Mouse (Mus musculus) ovary, adult 18-20 months (tissue): ENCODE measurements around the gene Ttc28.
A peak's percentile ranks its signal among the peaks of the same experiment; 100 is the strongest.
"Not testable (repeated sequence)": the region's sequence is repeated elsewhere in the genome, so short reads cannot be mapped to it uniquely, and the experiment has no call there.

Experiments used
- DNase-seq: peaks from one replicate; pipeline ENCODE4 v3.0.0; 2022; ENCODE audit warnings: low spot score, mixed read lengths

The Ttc28 gene

DNA sequence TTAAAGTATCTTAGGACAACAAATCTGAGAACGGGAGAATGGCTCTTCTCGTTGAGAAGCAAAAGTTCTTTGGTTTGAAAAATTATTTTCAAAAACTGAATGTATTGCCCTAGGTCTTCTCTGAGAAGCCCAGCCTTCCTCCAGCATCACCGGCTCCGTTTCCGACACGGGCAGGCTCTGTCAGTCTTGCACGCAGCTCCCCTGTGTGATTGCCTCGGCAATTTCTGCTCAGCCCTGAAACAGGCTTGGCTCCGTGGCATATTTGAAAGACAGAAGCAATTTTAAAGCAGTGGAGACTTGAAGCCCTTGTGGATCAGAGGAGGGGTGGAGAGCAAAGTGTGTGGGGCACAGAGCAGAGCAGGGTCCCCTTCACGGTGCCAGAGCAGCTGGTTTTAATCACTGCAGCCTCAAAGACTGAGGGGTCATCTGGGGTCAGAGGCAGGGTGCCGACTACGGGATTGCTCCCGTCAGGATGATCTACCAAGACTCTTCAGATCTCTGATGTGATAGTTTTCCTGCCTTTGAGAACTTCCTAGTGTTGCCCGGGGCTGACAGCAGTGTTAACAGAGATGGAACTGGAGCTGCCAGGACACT is 363.9 kb downstream of the Ttc28 start:
- DNase-seq, result no peak

DNA sequence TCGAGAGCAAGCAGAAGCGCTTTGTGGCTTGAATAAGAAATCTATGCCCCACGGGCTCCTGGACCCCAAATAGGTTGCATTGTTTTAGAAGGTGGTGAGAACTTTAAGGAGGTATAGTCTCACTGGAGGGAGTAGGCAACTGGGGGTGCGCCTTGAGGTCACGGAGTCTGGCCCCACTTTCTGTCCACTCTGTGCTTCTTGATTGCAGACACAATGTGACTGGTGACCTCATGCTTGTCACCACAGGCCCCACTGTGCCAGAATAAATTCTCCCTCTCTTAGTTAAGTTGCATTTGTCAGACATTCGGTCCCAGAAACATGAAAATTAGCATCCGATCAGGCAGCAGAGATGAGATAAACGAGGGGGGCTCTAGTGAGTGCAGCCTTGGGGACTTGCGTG is 364.5 kb downstream of the Ttc28 start:
- DNase-seq, result no peak

DNA sequence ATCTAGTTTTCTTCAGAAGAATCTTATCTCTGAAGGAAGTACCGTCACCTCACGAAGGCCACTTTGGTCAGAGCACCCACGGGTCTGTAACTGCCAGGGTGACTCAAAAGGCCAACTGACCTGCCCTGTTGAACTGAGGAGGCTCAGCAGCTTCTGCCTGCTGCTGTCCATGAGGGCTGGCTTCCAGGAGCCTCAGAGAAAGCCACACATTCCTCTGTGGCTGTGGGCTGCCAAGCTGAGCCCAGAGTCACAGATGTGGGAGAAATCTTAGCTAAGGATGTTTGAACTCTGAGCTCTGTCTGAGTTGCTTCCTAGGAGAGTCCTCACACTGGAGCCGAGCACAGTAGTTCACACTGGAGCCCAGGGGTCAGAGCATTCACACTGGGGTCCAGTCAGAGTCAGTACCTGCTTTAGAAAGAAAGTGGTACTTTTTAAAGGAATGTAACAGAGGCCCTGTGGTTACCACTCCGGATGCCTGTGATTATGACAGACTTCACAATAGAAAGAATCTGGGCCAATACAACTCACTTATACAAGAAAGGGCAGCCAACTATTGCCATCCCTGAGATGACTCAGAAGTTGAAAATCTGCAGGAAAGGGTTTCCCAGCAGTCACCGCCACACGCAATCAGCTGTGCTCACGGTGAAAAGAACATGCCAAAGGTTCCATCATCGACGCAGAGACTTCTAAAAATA is 368.1 kb downstream of the Ttc28 start:
- no peak for DNase-seq

DNA sequence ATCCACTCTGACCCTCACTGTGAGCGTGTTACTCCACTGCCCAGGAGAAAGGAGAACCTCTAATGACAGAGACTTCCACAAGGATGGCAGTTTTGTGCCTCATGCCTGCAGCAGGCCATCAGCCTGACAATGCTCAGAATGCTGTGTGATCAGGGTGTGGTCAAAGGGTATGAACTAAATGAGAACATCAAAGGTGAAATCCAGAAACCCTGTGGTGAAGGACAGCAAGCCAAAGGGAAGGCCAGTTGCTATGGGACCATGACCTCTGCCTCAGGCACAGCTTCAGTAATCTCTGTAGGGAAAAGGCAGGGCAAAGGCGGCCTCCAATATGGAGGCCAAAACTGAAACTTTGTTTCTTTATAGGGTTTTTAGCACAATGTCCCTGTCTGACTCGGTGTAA is 372.5 kb downstream of the Ttc28 start:
- DNase-seq, result no peak

DNA sequence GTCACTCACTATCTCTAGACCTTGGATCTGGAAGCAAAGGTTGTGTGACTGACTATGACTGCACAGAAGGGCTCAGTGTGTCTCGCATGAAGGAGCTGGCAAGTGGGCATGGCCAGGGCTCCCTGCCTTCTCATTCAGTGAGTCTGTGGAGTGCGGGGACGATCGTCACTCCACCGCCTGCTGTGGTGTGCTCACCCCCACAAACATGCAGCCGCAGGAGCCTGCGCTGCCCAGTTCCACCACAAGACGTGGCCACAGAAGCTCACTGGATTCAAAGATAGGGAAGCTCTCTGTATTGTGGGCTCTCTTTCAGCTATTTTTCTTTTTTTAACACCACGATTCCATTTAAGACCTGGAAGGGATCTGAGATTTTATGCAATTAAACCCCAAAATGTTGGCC is 374.8 kb downstream of the Ttc28 start:
- no peak for DNase-seq

DNA sequence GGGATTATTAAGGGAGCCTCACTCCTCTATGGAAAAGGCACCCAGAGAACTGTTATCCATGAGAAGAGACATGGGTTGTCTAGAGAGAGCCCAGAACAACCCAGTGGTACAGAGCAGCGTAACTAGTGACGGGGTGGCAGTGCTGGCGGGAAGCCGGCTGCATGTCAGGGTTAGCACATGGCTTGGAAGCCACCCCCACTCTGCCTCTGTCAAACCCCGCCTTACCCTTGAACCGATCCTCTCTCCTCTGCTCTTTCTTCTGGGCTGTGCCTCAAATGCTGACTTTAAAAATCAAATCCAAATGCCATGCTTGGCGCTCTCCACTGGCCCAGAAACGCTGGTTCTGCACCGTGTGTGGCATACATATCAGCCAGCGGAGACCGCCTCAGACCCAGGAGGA is 375.2 kb downstream of the Ttc28 start:
- DNase-seq, result no peak

DNA sequence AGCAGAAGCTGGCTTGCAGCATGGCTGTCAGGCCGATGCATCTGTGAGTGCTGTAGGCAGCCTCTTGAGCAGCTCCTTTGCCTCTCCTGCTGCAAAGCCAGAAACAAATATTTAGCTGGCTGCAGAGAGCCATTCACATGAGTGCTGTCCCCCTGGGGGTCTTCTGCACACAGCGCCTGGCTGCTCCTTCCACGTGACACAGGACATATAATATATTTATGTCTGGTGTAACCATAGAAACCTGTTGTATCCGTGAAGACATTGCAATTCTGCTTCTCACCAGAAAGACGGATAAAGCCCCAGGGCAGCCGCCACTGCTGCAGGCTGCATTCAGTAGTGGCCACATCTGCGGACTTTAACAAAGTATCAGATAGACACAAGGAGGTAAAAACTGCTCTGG is 376.6 kb downstream of the Ttc28 start:
- DNase-seq, result no peak

DNA sequence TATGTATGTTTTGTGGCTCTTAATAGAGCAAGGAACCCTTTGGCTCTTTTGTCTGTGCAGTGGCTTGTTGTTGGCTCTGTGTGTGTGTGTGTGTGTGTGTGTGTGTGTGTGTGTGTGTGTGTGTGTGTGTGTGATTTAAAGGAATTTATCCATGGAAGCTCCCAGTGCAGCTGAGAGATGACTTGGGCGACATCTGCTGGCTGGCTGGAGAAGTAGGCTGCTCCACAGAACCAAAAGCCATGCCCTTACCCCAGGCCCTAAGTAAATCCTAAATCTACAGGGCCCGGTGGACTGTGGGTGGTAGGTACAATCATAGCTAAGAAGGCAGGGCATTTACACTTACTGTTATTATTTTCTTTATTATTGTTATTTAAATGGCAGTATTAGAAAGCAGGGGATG is 377.5 kb downstream of the Ttc28 start:
- DNase-seq, result no peak

DNA sequence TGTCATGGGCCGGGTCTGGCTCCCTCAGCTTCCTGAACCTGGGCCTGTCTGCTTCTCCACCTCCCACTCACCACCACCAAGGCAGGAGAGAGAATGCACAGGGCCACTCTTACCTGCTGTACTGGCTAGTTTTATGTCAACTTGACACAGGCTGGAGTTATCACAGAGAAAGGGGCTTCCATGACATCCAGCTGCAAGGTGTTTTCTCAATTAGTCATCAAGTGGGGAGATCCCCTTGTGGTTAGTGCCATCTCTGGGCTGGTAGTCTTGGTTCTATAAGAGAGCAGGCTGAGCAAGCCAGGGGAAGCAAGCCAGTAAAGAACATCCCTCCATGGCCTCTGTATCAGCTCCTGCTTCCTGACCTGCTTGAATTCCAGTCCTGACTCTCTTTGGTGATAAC is 381.6 kb downstream of the Ttc28 start:
- not testable (repeated sequence) for DNase-seq

DNA sequence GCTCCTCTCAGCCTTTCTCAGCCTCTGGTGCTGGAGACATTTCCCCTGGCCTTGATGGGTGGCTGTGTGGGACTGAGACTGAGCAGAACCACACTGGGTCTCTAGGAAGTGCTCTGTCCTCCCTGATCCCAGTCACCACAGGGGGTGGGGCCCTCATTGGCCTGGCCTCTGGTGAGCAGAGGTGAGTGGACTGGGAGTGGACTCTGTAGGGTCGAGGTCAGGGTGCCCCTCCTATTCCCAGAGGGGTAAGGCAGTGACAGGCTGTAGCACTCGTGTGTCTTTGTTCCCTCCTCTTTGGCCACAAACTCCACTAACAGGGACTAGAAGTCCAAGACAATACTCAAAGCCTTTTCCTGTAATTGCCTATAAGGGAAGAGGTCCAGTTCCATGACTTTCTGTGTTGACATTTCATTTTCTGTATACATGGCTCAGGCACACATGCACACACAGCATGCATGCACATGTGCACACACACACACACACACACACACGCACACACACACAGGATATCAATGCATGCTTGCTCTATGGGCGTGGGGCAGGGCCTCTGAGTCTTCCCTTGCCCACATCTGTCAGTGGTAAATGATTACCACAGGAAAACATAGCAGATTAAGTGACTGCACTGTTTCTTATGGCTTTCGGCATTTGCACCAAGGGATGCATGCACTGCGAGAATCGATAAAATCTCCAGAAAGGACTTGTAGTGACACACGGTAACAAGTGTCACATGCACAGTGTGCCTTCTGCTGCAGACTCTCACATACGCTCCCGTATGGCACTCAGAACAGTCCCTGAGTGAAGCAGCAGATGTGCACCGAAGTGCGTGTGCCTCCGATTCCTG is 382.4 kb downstream of the Ttc28 start:
- DNase-seq, result no peak

DNA sequence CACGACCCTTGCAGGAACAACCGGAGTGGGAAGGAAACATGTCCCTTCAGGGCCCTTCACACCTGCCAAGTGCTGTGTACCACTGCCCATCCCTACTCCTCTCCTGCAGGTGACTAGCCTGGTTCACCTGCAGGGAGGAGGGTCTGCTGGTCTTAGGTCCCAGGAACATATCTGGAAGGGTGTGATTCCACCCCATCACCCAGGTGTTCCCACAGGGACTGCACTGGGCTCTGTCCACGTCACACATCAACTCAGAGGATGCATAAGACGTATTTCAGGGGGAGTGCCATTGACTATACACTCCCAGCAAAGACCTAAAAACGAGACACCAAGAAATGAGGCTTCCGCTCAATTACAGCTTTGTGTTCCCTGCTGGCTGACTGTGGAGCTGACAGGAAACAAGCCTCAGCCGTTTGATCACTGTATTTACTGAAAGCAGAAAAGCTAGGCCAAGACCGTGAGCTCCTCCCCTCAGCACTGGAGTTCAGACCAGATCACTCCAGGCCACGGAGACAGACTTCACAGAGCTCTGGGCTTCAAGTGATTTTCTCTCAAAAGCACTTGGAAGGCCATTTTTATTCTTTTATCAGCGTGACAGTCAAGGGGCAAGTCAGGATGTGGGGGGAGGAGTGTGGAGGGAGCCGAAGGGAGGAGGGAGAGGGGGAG is 383.1 kb downstream of the Ttc28 start:
- DNase-seq, result no peak

DNA sequence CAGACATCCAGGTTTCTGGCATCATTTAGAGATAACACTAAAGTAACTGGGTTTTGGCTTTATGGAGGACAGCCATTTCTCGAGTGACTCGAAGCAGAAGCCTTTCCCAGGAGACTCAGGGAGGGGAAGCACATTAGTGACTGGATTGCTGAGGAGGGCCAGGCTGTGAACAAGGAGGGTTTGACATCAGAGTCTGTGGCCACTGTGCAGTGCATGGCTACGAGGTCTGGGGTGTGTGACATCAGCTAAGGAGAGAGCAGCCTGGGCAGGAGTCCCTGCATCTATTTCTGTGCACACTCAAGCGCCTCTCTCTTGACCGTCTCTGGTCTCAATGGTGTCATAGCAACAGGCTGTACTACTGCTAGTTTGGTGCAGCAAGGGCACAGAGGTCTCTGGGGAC is 383.8 kb downstream of the Ttc28 start:
- no peak for DNase-seq

DNA sequence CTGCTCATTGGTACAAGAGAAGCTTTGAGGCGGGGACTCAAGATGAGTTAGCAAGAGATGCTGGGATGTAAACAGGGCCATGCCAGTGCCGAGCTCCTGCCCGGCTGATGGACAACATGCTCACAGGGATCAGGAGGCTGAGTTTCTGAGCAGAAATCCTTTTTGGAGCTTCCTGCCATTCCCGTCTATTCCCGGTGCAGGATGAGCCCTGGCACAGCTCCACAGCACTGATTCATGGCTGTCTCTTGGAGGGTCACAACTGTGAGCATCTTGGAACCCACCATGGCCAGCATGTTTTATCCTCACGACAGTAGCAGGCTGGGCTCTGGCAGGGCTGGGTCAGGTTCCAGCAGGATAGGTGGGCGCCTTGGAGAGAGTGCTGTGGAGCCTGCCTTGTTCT is 384.9 kb downstream of the Ttc28 start:
- DNase-seq, result no peak

DNA sequence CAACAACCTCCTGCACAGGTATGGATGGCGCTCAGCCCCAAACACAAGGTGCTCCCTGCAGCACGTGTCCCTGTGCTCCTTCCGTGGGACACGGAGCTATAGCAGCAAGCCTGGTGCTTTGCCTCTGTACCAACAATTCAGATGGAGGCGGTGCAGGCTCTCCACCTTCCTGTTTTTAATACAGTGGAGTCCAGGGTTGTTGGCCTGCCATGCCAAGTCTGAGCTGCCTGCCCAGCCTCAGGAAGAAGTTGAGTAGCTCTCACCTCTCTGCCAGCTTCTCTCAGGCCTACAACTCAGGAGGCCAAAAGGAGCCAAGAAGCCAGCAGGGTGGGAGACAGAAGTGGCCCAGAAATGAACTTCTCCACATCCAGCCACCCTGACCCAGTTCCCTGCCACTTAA is 387.1 kb downstream of the Ttc28 start:
- DNase-seq, result no peak

DNA sequence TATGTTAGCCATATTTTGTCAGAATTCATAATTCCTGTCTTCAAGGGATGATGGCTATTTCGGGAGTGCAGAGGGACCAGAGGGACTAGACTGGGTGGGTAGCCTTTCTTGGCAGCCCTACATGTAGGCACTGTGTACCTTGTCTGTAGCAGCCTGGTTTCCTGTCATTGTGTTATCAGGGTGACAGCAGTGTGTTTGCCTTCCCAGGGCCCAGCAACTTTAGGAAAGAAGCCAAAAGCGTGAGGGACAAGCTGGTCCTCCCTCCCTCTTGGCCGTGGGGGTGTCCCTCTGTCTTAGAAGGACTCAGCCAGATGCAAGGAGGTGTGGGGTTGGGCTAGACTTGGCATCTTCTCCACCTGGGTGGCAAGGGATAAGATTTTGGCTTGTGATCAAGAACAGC is 387.5 kb downstream of the Ttc28 start:
- DNase-seq, result no peak

DNA sequence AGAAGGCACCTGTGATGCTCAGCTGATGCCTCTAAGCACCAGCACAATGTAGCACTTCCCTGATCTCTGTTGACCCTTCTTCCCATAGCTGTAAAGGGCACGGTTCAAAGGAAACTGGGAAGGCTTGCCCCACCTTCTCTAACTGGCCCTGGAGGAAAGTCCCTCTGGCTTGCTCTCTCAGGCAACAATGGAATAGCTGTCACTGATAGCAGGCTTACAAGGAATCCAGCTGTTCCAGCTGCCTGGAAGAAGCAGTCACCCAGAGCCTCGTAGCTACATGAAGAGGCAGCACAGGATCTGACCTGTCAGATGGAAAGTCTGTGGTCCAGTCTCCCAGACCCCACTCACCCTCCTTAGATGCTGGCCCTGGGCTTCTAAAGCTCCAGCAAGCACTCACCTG is 389.2 kb downstream of the Ttc28 start:
- DNase-seq, result no peak

DNA sequence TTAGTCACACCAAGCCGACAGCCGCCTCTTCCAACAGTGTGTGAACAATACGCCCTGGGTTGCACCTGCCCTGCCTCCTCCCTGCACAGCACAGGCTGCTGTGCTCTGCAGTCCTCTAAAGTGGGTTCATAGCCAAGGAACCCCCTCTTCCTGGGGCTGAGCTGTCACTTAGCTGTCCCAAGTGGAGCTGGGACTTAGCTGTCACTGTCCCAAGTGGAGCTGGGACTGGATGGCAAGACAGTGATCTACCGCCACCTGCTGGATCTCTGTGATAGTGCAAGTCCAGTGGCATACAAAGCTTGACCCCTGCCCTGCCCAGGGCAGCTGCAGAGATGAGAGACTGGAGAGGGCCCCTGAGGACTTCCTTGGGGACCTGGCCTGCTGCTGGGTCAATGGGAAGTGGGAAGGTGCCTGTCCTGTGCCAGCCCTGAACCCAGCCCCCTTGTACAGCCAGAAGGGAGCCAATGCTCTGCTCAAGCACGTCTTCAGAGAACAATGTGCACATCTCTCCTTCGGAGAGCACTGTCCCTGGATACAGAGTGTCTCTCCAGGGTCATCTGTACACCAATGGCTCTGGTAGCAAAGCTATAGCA is 390.1 kb downstream of the Ttc28 start:
- DNase-seq, result no peak

DNA sequence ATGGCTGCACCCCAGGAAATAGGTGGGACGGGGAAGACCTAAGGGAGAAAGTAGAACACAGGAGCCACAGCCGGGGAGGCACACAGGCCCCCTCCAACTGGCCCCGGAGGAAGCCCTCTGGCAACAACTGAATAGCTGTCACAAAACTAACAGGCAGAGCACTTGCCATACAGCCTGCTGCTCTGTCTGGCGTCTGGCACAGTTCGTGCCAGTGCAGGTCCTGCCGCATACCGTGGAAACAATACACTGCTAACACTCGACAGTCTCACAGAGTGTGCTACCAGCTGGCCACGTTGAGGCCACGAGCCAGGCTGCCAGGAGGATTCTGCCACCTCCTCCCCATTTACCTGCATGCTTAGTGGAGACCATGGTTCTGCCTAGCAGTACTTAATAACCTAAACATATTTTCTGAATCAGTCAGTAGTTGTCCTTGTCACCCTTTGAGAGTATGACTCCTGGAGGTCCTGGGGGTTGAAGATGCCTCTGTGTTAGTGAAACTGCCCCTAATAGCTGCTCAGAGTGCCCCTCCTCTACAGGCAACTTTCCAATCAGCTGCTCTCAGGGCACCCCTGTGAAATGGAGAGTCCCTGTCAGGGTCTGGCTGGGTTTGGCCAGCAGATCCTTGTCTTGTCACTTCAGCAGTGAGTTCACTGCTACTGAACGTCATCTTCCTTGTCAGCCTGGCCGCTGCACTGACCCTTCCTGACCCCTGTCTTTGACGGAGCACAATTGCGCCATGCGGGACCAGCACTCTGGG is 390.8 kb downstream of the Ttc28 start:
- no peak for DNase-seq

DNA sequence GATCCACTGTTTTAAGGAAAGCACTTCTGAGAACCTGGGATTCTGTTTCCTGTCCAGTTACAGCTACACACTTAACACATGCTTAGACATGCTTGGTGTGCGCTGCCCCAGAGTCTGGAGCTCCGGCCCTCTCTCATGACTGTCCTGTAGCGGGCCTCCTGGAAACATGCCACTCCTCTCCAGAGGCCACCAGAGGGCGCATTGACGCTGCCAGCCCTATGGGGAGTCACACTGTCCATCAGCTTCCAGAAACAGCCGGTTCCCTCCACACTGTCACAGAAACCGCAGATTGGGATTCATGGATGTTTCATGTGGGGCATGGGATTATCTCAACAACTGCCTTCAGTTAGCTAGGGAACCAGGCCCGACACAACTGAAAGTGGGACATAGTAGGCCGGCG is 394.0 kb downstream of the Ttc28 start:
- DNase-seq, result peak; percentile 60

DNA sequence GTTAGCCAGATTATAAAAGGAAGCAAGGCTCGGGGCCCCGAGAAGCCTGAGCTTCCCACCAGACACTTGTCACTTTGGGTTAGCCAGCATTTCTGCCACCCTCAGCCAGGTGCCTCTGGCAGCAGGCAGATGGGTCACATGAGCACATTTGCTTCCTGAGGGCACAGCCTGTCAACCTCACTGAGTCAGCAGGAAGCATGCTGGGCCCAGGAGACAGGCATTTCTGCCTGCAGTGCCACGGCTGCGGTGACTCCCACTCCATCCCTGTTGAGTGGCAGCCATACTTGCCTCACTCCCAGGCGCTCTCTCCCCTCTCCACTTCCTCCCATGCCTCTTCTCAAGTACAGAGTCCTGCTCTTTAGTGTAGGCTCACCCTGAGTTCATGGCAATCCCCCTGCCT is 395.3 kb downstream of the Ttc28 start:
- no peak for DNase-seq

DNA sequence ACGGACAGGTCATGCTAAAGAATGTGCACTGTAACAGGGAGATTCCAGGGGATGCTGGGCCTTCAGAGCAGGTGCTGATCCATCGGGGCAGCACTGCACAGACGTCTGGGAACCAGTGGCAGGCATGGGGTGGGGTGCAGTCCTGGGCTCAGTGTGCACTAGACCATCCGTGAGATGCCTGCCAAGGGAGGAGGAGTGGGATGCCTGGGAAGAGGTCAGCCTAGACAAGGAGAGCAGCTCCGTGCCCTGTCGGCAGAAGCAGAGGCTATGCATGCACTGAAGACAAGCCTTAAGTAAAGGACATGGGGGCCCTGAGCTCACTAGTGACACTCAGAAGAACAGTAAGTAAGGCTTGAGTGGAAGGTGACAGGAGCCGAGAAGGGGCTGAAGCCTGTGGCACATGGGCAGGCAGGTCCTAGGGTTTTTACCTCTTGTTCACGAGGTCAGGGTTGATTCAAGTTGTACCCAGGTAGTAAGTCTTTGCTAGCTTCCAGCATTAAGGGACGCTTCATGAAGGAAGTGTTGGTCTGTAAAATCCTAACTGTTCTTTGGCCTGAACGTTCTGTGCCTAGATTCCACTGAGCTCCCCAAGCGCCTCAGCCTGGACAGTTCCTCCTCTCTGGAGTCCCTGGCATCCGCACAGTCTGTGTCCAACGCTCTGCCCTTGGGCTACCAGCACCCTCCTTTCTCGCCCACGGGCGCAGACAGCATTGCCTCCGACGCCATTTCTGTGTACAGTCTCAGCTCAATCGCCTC is 405.0 kb downstream of the Ttc28 start:
- no peak for DNase-seq
